17 mouse cellular contexts compared by ENCODE assay signal in genomic region chr6:54876782-54877181, GRCm38 (mm10).
A peak's percentile ranks its signal among the peaks of the same experiment; 100 is the strongest.
DNase-seq lines count a peak whose midpoint lies in the region; ATAC-seq and TF ChIP-seq lines count a peak whose summit lies in the region.
"Had no signal": no experiment of that assay in that cellular context is flagged by ENCODE, and none has a peak within 500 bp of the region (broad histone marks: within the 10 kb centered on the region; RNA-seq: fewer than 3 reads in every experiment).

No protein-coding gene starts in this region.

- H3K9me3 ChIP-seq in heart, embryonic 13.5 days = no peaks in the 10 kb centered on the region
- no peaks in the 10 kb centered on the region for H3K9me3 ChIP-seq in lung, postnatal 0 days (ENCODE audit: low read length)
- no peaks in the 10 kb centered on the region for H3K9me3 ChIP-seq in heart, embryonic 16.5 days (replicated peaks; ENCODE audit: control insufficient read depth, low read length)
- H3K9me3 ChIP-seq in stomach, postnatal 0 days (ENCODE audit: control insufficient read depth, low read length) = no peaks in the 10 kb centered on the region
- H3K9me3 ChIP-seq: heart, embryonic 15.5 days; hindbrain, embryonic 15.5 days; neural tube, embryonic 13.5 days had no signal

- TF ChIP-seq CTCF in lung, postnatal 0 days (IDR thresholded peaks at IDR 0.05) = no peak
- no peak for TF ChIP-seq CTCF in stomach, postnatal 0 days (IDR thresholded peaks at IDR 0.05; ENCODE audit: low read depth)

- no peak for ATAC-seq in heart, embryonic 13.5 days (ENCODE audit: extremely low read depth, insufficient number of reproducible peaks, low FRiP score, low TSS enrichment)
- peak; percentile 26; the same call in 1 of the 2 replicates for ATAC-seq in lung, postnatal 0 days
- peak; percentile 45; the same call in 1 of the 2 replicates for ATAC-seq in heart, embryonic 16.5 days (replicated peaks; ENCODE audit: extremely low read depth, insufficient read depth, low FRiP score)
- ATAC-seq in stomach, postnatal 0 days (ENCODE audit: low FRiP score, low TSS enrichment) = peak; percentile 64; the same call in 1 of the 2 replicates
- ATAC-seq: forebrain, postnatal 0 days had no signal

- peaks cover 33% of the 10 kb centered on the region for H3K4me1 ChIP-seq in heart, embryonic 13.5 days
- H3K4me1 ChIP-seq in lung, postnatal 0 days (ENCODE audit: insufficient read depth, low read depth, low read length) = no peaks in the 10 kb centered on the region; the same call in 1 of the 2 replicates
- peaks cover 17% of the 10 kb centered on the region for H3K4me1 ChIP-seq in heart, embryonic 16.5 days (ENCODE audit: control insufficient read depth, insufficient read depth, low read length)
- H3K4me1 ChIP-seq in stomach, postnatal 0 days (replicated peaks; ENCODE audit: control insufficient read depth, insufficient read depth) = no peaks in the 10 kb centered on the region
- H3K4me1 ChIP-seq: hindbrain, embryonic 15.5 days; neural tube, embryonic 13.5 days had no signal

- no peaks in the 10 kb centered on the region for H3K27me3 ChIP-seq in heart, embryonic 13.5 days (replicated peaks)
- no peaks in the 10 kb centered on the region for H3K27me3 ChIP-seq in lung, postnatal 0 days (replicated peaks; ENCODE audit: insufficient read depth, low read length)
- H3K27me3 ChIP-seq in heart, embryonic 16.5 days (ENCODE audit: control insufficient read depth, insufficient read depth, low read length) = no peaks in the 10 kb centered on the region
- H3K27me3 ChIP-seq in stomach, postnatal 0 days (ENCODE audit: control insufficient read depth, insufficient read depth, low read length) = no peaks in the 10 kb centered on the region
- H3K27me3 ChIP-seq: heart, embryonic 15.5 days; hindbrain, embryonic 15.5 days; neural tube, embryonic 13.5 days had no signal

- peak overlapping the region; percentile 3 for H3K4me2 ChIP-seq in heart, embryonic 13.5 days
- H3K4me2 ChIP-seq in lung, postnatal 0 days (replicated peaks; ENCODE audit: low read depth, low read length) = no peak overlapping the region
- peak overlapping the region; percentile 12; the same call in 1 of the 2 replicates for H3K4me2 ChIP-seq in heart, embryonic 16.5 days (ENCODE audit: low read depth, low read length)
- H3K4me2 ChIP-seq in stomach, postnatal 0 days (replicated peaks; ENCODE audit: low read depth) = no peak overlapping the region
- H3K4me2 ChIP-seq: heart, embryonic 15.5 days; hindbrain, embryonic 15.5 days; neural tube, embryonic 13.5 days had no signal

- DNase-seq in heart, adult 9 months (ENCODE audit: low spot score in 2 of 2) = no peak
- peak; percentile 19 for DNase-seq in lung, postnatal 0 days (ENCODE audit: low spot score)
- no peak for DNase-seq in lung, postnatal 10 days
- no peak for DNase-seq in stomach, postnatal 0 days (ENCODE audit: low spot score)
- no peak for DNase-seq in c-Kit-positive CD71-positive TER-119-positive erythroid progenitor cells, embryonic 14.5 days (ENCODE audit: low spot score)
- DNase-seq in thymus, adult 18-20 months = no peak
- DNase-seq: adrenal gland, postnatal 25 days; cerebellum, adult 9-11 months; forebrain, postnatal 0 days; gastrocnemius, adult 2 months; left cerebral cortex, postnatal 4 days had no signal

- no peak overlapping the region for H3K9ac ChIP-seq in heart, embryonic 13.5 days
- no peak overlapping the region for H3K9ac ChIP-seq in lung, postnatal 0 days (replicated peaks; ENCODE audit: low read depth)
- H3K9ac ChIP-seq in heart, embryonic 16.5 days (ENCODE audit: low read length) = no peak overlapping the region
- no peak overlapping the region for H3K9ac ChIP-seq in stomach, postnatal 0 days (ENCODE audit: low read length)
- H3K9ac ChIP-seq: forebrain, postnatal 0 days; heart, embryonic 15.5 days; hindbrain, embryonic 15.5 days; liver, embryonic 14.5 days; neural tube, embryonic 13.5 days had no signal

- H3K4me3 ChIP-seq in heart, embryonic 13.5 days = no peak overlapping the region
- no peak overlapping the region for H3K4me3 ChIP-seq in lung, postnatal 0 days (ENCODE audit: low read depth, low read length)
- no peak overlapping the region for H3K4me3 ChIP-seq in heart, embryonic 16.5 days (ENCODE audit: low read length)
- no peak overlapping the region for H3K4me3 ChIP-seq in stomach, postnatal 0 days (ENCODE audit: low read depth, low read length)
- H3K4me3 ChIP-seq: gastrocnemius, adult 2 months; heart, embryonic 15.5 days; hindbrain, embryonic 15.5 days; neural tube, embryonic 13.5 days had no signal

- 8% methylated on average over 5 of the region's 5 CpGs for WGBS in heart, embryonic 13.5 days
- 14% methylated on average over 5 of the region's 5 CpGs for WGBS in lung, postnatal 0 days
- WGBS in heart, embryonic 16.5 days = 8% methylated on average over 5 of the region's 5 CpGs
- WGBS in stomach, postnatal 0 days = 45% methylated on average over 5 of the region's 5 CpGs

- no peak overlapping the region for H3K27ac ChIP-seq in heart, embryonic 13.5 days (replicated peaks)
- no peak overlapping the region for H3K27ac ChIP-seq in lung, postnatal 0 days (ENCODE audit: low read length)
- no peak overlapping the region for H3K27ac ChIP-seq in heart, embryonic 16.5 days (ENCODE audit: low read length)
- no peak overlapping the region for H3K27ac ChIP-seq in stomach, postnatal 0 days (replicated peaks)
- H3K27ac ChIP-seq: gastrocnemius, adult 2 months; heart, embryonic 15.5 days; hindbrain, embryonic 15.5 days; liver, embryonic 14.5 days; neural tube, embryonic 13.5 days had no signal

- TF ChIP-seq EP300 in lung, postnatal 0 days (IDR thresholded peaks at IDR 0.05) = no peak
- TF ChIP-seq EP300 in stomach, postnatal 0 days (optimal IDR thresholded peaks at IDR 0.05) = no peak

- peaks cover 6% of the 10 kb centered on the region; the same call in 1 of the 2 replicates for H3K36me3 ChIP-seq in heart, embryonic 13.5 days
- no peaks in the 10 kb centered on the region for H3K36me3 ChIP-seq in lung, postnatal 0 days (ENCODE audit: insufficient read depth, low read length)
- H3K36me3 ChIP-seq in heart, embryonic 16.5 days (ENCODE audit: control insufficient read depth, insufficient read depth) = no peaks in the 10 kb centered on the region
- H3K36me3 ChIP-seq in stomach, postnatal 0 days (ENCODE audit: control insufficient read depth, insufficient read depth, low read length) = no peaks in the 10 kb centered on the region
- H3K36me3 ChIP-seq: hindbrain, embryonic 15.5 days; neural tube, embryonic 13.5 days had no signal

Comparison
In these comparisons a context has a peak if more than half of its experiments do, and no peak if none do; other contexts are left out.
1. H3K4me2 ChIP-seq: peak in heart, embryonic 13.5 days (single experiment) and heart, embryonic 16.5 days (single experiment); none in lung, postnatal 0 days (single experiment) and stomach, postnatal 0 days (single experiment).